Comparison of ENCODE assay signal across 8 mouse cellular contexts in genomic region chr8:71569366-71570290, GRCm38 (mm10). TPM values are rescaled to one million over a fixed set of nuclear protein-coding genes. Genes with fewer than 3 reads are reported as not detected.
A peak's percentile ranks its signal among the peaks of the same experiment; 100 is the strongest.
DNase-seq lines count a peak whose midpoint lies in the region; ATAC-seq and TF ChIP-seq lines count a peak whose summit lies in the region.

No protein-coding gene starts in this region.

- peak overlapping the region; percentile 60 for H3K9ac ChIP-seq in hindbrain, embryonic 15.5 days

- H3K9me3 ChIP-seq in hindbrain, embryonic 15.5 days = no peaks in the 10 kb centered on the region

- no peaks in the 10 kb centered on the region for H3K27me3 ChIP-seq in hindbrain, embryonic 15.5 days

- H3K27ac ChIP-seq in cortical plate, adult 2 months (ENCODE audit: insufficient read depth, low read length) = peak overlapping the region; percentile 72
- H3K27ac ChIP-seq in gastrocnemius, adult 2 months = peak overlapping the region; percentile 90
- peak overlapping the region; percentile 90 for H3K27ac ChIP-seq in hindbrain, embryonic 15.5 days (replicated peaks)

- H3K4me2 ChIP-seq in hindbrain, embryonic 15.5 days = peak overlapping the region; percentile 90

- DNase-seq in ZHBTc4 (ENCODE audit: low read depth, low spot score) = peak; percentile 98
- DNase-seq in gastrocnemius, adult 2 months = peak; percentile 88
- peak; percentile 63 to 76 for DNase-seq in layer of hippocampus, postnatal 25 days (ENCODE audit: extremely low spot score in 1 of 2, low spot score in 1 of 2)
- DNase-seq in lung, postnatal 10 days = peak; percentile 94
- peak; percentile 90 for DNase-seq in ovary, postnatal 14 days (ENCODE audit: low spot score)
- DNase-seq in thymus, postnatal 14 days = peak; percentile 66

- WGBS in hindbrain, embryonic 15.5 days = under 1% methylated on average over 51 of the region's 51 CpGs

- H3K4me1 ChIP-seq in cortical plate, adult 2 months (ENCODE audit: control insufficient read depth, insufficient read depth, low read length) = peaks cover 5% of the 10 kb centered on the region; the same call in 1 of the 2 replicates
- H3K4me1 ChIP-seq in hindbrain, embryonic 15.5 days (replicated peaks) = peaks cover 40% of the 10 kb centered on the region

- intact Hi-C loops in gastrocnemius, adult 2 months (cut with DNase I) = no loop called here

- no peaks in the 10 kb centered on the region for H3K36me3 ChIP-seq in hindbrain, embryonic 15.5 days

- TF ChIP-seq POLR2A in cortical plate, adult 2 months (IDR thresholded peaks at IDR 0.05; ENCODE audit: extremely low read depth, insufficient read depth, low read length) = peak; percentile 21; the same call in 1 of the 2 replicates

- ATAC-seq in hindbrain, embryonic 15.5 days (ENCODE audit: low FRiP score, low read depth) = peak; percentile 84

- TF ChIP-seq CTCF in cortical plate, adult 2 months (IDR thresholded peaks at IDR 0.05; ENCODE audit: extremely low read depth, insufficient read depth, low read length) = no peak
- TF ChIP-seq CTCF in gastrocnemius, adult 2 months (IDR thresholded peaks at IDR 0.05) = no peak

- H3K4me3 ChIP-seq in cortical plate, adult 2 months (ENCODE audit: insufficient read depth, low read length) = peak overlapping the region; percentile 58
- peak overlapping the region; percentile 75 for H3K4me3 ChIP-seq in gastrocnemius, adult 2 months
- peak overlapping the region; percentile 75 for H3K4me3 ChIP-seq in hindbrain, embryonic 15.5 days

RNA-seq across cellular contexts. Expression of gene Slc27a1, which starts 0.9 kb away (rescaled TPM):
- 146 and 167 TPM in 2 replicates for polyA plus RNA-seq in cortical plate, adult 2 months (2012; rRNA removed)
- total RNA-seq in gastrocnemius, adult 2 months (2021) = 100 to 1,000 TPM in 1 of 2 experiments, 10 to 100 TPM in 1; 57.2 to 116 TPM
- polyA plus RNA-seq in hindbrain, embryonic 15.5 days (2015; fragmentation: Nextera tagmentation; extraction: Ambion mirVana) = 83.9 and 87.4 TPM in 2 replicates
- 100 to 1,000 TPM; 107 to 128 TPM for total RNA-seq in layer of hippocampus, postnatal 25 days (2021)

RNA-seq across cellular contexts. Expression of gene Nxnl1, which starts 3.2 kb away (rescaled TPM):
- 0.04 and 0.08 TPM in 2 replicates for polyA plus RNA-seq in cortical plate, adult 2 months (2012; rRNA removed)
- not detected for total RNA-seq in gastrocnemius, adult 2 months (2021)
- polyA plus RNA-seq in hindbrain, embryonic 15.5 days (2015; fragmentation: Nextera tagmentation; extraction: Ambion mirVana) = 0.06 and 0.08 TPM in 2 replicates
- not detected for total RNA-seq in layer of hippocampus, postnatal 25 days (2021)

RNA-seq across cellular contexts. Expression of gene Tmem221, which starts 11.0 kb away (rescaled TPM):
- polyA plus RNA-seq in cortical plate, adult 2 months (2012; rRNA removed) = 0.19 and 0.30 TPM in 2 replicates
- total RNA-seq in gastrocnemius, adult 2 months (2021) = not detected
- 0.21 and 0.38 TPM in 2 replicates for polyA plus RNA-seq in hindbrain, embryonic 15.5 days (2015; fragmentation: Nextera tagmentation; extraction: Ambion mirVana)
- not detected for total RNA-seq in layer of hippocampus, postnatal 25 days (2021)

RNA-seq across cellular contexts. Expression of gene Pgls, which starts 22.3 kb away (rescaled TPM):
- polyA plus RNA-seq in cortical plate, adult 2 months (2012; rRNA removed) = 34.3 and 35.4 TPM in 2 replicates
- total RNA-seq in gastrocnemius, adult 2 months (2021) = 10 to 100 TPM; 19.3 to 28.6 TPM
- polyA plus RNA-seq in hindbrain, embryonic 15.5 days (2015; fragmentation: Nextera tagmentation; extraction: Ambion mirVana) = 224 and 233 TPM in 2 replicates
- 10 to 100 TPM; 36.3 to 38.9 TPM for total RNA-seq in layer of hippocampus, postnatal 25 days (2021)

RNA-seq across cellular contexts. Expression of gene Mvb12a, which starts 26.9 kb away (rescaled TPM):
- 95.4 and 100 TPM in 2 replicates for polyA plus RNA-seq in cortical plate, adult 2 months (2012; rRNA removed)
- 10 to 100 TPM; 21.5 to 27.7 TPM for total RNA-seq in gastrocnemius, adult 2 months (2021)
- polyA plus RNA-seq in hindbrain, embryonic 15.5 days (2015; fragmentation: Nextera tagmentation; extraction: Ambion mirVana) = 60.3 and 61.7 TPM in 2 replicates
- 10 to 100 TPM; 30.9 to 33.6 TPM for total RNA-seq in layer of hippocampus, postnatal 25 days (2021)

Comparison
In these comparisons a context has a peak if more than half of its experiments do, and no peak if none do; other contexts are left out.
1. Peak in every context shown above with its lines: DNase-seq, ATAC-seq, H3K4me3 ChIP-seq and H3K27ac ChIP-seq.